Mouse (Mus musculus): Measurements from ENCODE around the gene Ankk1. TPM values are rescaled to one million over a fixed set of nuclear protein-coding genes. Genes with fewer than 3 reads are reported as not detected.

The Ankk1 gene
- not detected in 2 replicates for polyA plus RNA-seq (2012; rRNA removed)

- DNase-seq (ENCODE audit: extremely low spot score in 1 of 2, low spot score in 1 of 2): no peak
Measured at GRCm38 (mm10) chr9:49426921-49427320, at the start of gene Ankk1. Gene Ankk1 (minus strand): TSS chr9:49427021.

DNA sequence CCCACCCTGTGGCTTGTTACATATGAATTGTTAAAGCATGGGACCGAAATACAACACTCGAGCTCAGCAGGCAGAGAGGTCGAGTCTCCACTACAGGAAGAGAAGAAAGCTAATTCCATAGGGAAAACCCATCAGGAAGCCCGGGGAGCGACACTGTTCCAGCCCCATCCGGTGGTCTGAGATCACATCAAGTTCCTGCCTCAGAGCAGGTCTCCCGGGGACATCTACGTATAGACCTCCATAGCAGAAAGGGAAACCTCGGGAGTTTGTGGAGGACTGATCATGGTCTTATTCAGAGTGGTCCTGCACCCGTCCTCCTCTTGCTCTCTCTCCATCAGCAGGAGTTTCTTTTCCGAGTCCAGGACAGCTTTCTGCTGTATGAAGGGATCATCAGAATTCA, 45.3 kb upstream of the Ankk1 start:
- no peak for DNase-seq (ENCODE audit: extremely low spot score in 1 of 2, low spot score in 1 of 2)

DNA sequence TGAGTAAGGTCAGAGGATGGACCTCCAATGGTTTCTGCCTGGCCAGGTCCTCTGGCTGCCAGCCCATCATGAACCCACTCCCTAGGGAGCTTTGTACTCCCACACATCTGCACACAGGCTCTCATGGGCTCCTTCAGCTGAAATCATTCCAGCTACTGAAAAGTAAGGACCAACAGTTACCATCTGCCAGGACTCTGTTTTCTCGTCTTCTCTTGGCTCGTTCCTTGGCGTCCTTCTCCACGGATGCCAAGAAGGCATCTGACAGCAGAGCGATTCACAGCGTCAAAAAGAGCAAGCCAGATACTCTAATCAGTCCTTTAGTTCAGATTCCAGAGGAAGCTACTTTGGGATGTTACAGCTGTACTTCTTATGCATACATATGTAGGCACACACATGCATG, 44.1 kb upstream of the Ankk1 start:
- no peak for DNase-seq (ENCODE audit: extremely low spot score in 1 of 2, low spot score in 1 of 2)

DNA sequence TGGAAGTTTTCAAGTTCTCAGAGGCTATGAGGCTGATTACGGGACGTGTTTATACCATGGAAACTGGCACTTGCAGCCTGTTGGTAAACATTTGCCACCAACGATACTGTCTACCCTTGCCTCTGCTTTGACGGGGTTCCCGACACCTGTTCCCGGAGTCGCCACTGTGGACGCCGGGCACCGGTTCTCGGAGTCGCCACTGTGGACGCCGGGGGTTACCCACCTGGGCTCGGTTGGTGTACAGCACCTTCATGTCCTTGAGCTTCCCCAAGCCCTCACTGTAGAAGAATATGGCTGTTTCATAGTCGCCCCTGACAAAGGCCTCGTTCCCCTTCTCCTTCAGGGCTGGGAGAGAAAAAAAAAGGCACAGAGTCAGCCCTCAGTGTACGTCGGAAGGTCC, 43.2 kb upstream of the Ankk1 start:
- DNase-seq (ENCODE audit: extremely low spot score in 1 of 2, low spot score in 1 of 2): no peak

GRCm38 (mm10) chr9:49456136-49456535, 29.3 kb upstream of the Ankk1 start:
- DNase-seq (ENCODE audit: extremely low spot score in 1 of 2, low spot score in 1 of 2): no peak

DNA sequence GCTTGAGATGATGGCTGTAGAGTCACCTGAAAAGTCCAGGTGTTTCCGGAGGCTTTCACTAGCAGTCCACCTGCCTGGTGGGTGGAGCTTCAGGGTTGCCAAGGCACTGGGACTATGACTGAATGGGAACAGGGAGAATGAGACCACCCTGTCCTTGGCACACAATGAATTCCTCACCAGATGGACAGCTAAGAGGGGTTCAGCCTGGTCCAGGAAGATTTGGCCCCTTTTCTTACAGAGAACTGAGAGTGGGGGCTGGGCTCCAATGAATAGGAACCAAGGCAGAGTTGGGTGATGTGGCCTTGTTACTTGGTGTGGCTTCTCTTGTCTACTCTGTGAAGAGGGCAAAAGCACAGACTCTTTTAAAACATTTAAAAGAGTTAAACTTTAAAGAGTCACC, 25.6 kb upstream of the Ankk1 start:
- DNase-seq (ENCODE audit: extremely low spot score in 1 of 2, low spot score in 1 of 2): no peak

DNA sequence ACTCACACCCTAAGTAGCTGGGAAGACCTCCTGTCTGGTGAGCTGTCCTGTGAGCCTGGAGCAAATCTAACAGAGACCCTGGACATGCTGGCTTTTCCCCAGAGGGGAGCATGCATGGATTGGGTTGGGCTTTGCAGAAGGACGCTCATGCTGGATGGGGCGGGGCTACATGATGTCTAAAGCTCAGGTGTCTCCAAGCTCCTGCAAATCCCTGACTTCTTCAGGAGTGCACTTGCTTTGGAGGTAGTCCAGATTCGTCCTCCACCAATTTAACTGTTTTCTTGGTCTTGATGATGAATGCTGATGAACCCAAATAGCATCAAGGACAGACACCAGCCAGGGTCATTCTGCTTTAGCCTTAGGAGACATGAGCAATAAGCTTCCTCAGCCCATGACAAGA, 23.7 kb upstream of the Ankk1 start:
- no peak for DNase-seq (ENCODE audit: extremely low spot score in 1 of 2, low spot score in 1 of 2)

- DNase-seq (ENCODE audit: extremely low spot score in 1 of 2, low spot score in 1 of 2): no peak
Measured at GRCm38 (mm10) chr9:49442621-49443020, 15.8 kb upstream of the Ankk1 start.

DNA sequence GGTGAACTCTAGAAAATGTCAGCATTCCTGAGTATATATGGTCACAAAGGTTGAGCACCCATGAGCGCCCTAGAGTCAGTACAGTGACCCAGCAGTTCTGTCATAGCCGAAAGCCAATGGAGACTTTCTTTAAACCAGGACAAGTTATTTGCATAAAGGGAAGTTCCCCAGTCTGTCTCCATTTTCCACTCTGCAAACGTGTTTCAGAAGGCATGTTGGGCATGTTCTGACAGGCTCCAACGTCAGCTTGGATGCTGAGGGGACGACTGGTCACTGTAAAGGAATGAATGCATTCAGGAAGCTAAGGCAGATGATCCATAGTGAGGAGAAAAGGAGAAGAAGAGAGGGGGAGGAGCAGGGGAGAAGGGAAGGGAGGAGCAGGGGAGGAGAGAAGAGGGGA, 657 bp upstream of the Ankk1 start:
- no peak for DNase-seq (ENCODE audit: extremely low spot score in 1 of 2, low spot score in 1 of 2)

DNA sequence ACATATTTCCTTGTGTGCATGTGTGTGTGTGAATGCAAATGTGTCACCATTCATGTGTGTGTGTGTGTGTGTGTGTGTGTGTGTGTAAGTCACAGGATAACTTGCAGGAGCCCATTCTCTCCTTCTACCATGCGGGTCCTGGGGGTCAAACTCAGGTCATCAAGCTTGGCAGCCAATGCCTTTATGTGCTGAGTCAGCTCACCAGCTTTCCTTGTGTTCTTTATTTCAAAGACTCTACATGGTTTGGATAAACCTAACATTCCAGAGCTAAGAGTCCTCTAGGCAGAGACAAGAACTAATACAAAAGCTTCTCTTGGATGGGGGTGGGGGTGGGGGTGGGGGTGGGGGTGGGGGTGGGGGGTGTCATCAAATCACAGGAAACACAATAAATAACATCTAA, 1.2 kb downstream of the Ankk1 start:
- no peak for DNase-seq (ENCODE audit: extremely low spot score in 1 of 2, low spot score in 1 of 2)

DNA sequence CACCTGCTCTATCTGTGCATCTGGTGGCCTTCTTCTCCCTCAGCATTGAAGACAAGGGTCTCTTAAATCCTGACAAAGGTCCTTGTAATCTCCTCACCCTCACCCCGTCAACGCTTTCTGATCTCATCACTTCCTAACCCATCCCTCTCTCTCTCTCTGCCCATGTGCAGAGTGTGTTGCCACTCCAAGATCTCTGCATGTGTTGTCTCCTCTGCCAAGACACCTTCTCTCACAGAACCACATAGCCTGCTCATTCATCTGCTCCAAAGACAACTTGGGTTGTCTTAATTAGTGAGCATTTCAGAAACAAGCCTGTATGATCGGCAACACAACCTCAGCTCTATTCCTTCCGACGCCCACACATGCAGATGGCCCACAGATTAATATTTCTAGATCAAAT, 3.0 kb downstream of the Ankk1 start:
- DNase-seq (ENCODE audit: extremely low spot score in 1 of 2, low spot score in 1 of 2): no peak

- DNase-seq (ENCODE audit: extremely low spot score in 1 of 2, low spot score in 1 of 2): no peak
Measured at GRCm38 (mm10) chr9:49410621-49411020, 16.2 kb downstream of the Ankk1 start.

DNA sequence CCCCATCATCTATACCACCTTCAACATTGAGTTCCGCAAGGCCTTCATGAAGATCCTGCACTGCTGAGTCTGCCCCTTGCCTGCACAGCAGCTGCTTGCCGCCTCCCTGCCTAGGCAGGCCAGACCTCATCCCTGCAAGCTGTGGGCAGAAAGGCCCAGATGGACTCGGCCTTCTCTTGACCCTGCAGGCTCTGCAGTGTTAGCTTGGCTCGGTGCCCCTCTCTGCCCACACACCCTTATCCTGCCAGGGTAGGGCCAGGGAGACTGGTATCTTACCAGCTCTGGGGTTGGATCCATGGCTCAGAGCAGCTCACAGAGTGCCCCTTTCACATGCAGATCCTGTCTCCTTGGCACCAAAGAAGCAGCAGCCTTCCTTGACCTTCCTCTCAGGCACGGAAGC, 19.8 kb downstream of the Ankk1 start:
- DNase-seq (ENCODE audit: extremely low spot score in 1 of 2, low spot score in 1 of 2): no peak

GRCm38 (mm10) chr9:49403711-49404110, 23.1 kb downstream of the Ankk1 start:
- DNase-seq (ENCODE audit: extremely low spot score in 1 of 2, low spot score in 1 of 2): no peak

DNA sequence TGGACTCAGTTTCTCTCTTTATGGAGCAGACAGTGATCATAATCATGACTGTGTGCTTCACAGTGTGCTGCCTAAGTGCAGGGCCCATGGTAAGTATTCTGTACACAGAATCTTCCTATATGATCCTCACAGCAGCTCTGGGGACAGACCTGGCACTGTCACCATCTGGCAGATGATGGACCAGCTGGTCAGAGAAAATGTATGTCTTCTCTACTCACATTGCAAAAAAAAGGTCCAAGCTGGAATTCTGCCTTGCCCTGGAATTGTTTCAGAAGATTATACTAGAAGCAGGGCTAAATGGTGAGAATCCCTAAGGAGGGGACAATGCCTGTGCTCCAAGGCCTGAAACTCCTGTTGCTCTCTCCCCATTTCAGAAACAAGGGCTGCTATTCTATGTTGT, 30.8 kb downstream of the Ankk1 start:
- DNase-seq (ENCODE audit: extremely low spot score in 1 of 2, low spot score in 1 of 2): peak in 1 of 2 experiments; percentile 37

DNA sequence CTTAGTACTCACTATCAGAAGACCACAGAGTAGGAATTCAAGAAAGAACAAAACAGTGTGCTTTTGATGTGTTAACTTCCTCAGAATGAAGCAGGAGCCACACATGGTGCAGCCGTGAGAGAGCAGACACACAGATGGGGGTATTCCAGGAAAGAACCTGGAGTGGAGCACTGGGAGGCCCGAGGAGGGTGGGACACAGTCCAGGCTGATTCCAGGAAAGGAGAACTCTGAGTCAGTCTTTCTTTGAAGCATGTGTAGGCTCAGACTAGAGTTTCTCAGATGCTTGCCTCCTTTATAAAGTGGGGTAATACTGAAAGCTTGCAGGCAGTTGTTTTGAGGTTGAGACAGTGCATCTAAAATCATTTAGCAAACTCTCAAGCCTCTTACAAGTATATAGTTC, 34.6 kb downstream of the Ankk1 start:
- DNase-seq (ENCODE audit: extremely low spot score in 1 of 2, low spot score in 1 of 2): no peak

- DNase-seq (ENCODE audit: extremely low spot score in 1 of 2, low spot score in 1 of 2): peak; percentile 5 to 26
Measured at GRCm38 (mm10) chr9:49386119-49386518, 40.7 kb downstream of the Ankk1 start.

GRCm38 (mm10) chr9:49385301-49385700, 41.5 kb downstream of the Ankk1 start:
- DNase-seq (ENCODE audit: extremely low spot score in 1 of 2, low spot score in 1 of 2): no peak

- no peak for DNase-seq (ENCODE audit: extremely low spot score in 1 of 2, low spot score in 1 of 2)
Measured at GRCm38 (mm10) chr9:49384855-49385254, 42.0 kb downstream of the Ankk1 start.

DNA sequence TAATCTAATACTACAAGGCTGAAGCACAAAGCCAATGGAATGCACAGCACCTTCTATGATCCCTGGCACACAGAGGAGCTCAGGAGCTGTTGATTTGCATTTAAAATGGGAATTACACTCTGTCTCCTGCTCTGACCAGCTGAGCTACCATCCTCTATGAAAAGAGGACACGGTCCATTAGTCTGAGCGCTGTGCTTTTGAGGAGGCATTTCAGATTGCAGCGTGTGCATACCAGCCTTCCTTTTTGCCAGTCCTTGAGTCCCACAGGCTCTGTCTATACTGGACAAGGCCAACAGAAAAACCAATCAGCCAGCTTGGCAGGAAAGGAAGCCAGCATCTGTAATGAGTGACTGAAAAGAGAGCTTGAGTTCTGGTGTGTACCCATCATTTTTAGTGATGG, 42.8 kb downstream of the Ankk1 start:
- DNase-seq (ENCODE audit: extremely low spot score in 1 of 2, low spot score in 1 of 2): no peak

DNA sequence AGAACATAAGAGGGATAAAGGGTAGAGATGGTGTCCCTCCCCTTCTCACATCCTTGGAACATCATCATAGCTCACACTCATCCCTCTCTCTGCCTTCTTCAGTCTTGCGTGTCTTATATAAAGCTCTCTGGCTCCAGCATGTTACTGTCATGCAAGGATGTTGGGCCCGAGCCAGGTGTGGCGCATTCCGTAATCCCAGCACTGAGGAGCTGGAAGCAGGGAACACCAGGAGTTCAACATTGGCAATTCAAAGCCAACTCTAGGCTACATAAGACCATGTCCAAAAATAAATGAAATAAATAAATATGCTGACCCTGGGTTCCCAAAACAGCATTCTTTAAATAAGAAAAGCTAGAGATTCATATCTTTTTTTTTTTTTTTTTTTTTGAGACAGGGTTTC, 46.9 kb downstream of the Ankk1 start:
- DNase-seq (ENCODE audit: extremely low spot score in 1 of 2, low spot score in 1 of 2): peak in 1 of 2 experiments; percentile 23

- no peak for DNase-seq (ENCODE audit: extremely low spot score in 1 of 2, low spot score in 1 of 2)
Measured at GRCm38 (mm10) chr9:49373946-49374345, 52.9 kb downstream of the Ankk1 start.

- DNase-seq (ENCODE audit: extremely low spot score in 1 of 2, low spot score in 1 of 2): no peak
Measured at GRCm38 (mm10) chr9:49365763-49366162, 61.1 kb downstream of the Ankk1 start.
